Mouse (Mus musculus) neural tube, embryonic 12.5 days (tissue): Measurements from ENCODE around the gene Pnp2. TPM values are rescaled to one million over a fixed set of nuclear protein-coding genes. Genes with fewer than 3 reads are reported as not detected.
"Not testable (repeated sequence)": the region's sequence is repeated elsewhere in the genome, so short reads cannot be mapped to it uniquely, and the experiment has no call there.

Experiments
- ATAC-seq: fragments of 200-750 bp; cut with Nextera tagmentation; 2 replicates; pipeline ENCODE4 v1.8.0; 2017; ENCODE audit warnings: low read depth, mild to moderate bottlenecking, moderate TSS enrichment, moderate library complexity; ENCODE audit not compliant: low FRiP score
- H3K27ac ChIP-seq: fragments of 300-500 bp; sonication (generic); 2 replicates; pipeline ENCODE4 v1.5.1; 2016
- H3K27me3 ChIP-seq: fragments of 300-500 bp; sonication (generic); replicated peaks from 2 replicates; pipeline ENCODE4 v1.6.1; 2016; ENCODE audit warnings: mild to moderate bottlenecking
- H3K36me3 ChIP-seq: fragments of 300-500 bp; sonication (generic); 2 replicates; pipeline ENCODE4 v1.6.1; 2016; ENCODE audit warnings: mild to moderate bottlenecking
- H3K4me1 ChIP-seq: fragments of 300-500 bp; sonication (generic); 2 replicates; pipeline ENCODE4 v1.6.1; 2016
- H3K4me2 ChIP-seq: fragments of 300-500 bp; sonication (generic); replicated peaks from 2 replicates; pipeline ENCODE4 v1.6.1; 2016; ENCODE audit warnings: mild to moderate bottlenecking
- H3K4me3 ChIP-seq: fragments of 300-500 bp; sonication (generic); 2 replicates; pipeline ENCODE4 v1.5.1; 2016
- H3K9ac ChIP-seq: fragments of 300-500 bp; sonication (generic); 2 replicates; pipeline ENCODE4 v1.6.1; 2016; ENCODE audit warnings: mild to moderate bottlenecking
- H3K9me3 ChIP-seq: fragments of 300-500 bp; sonication (generic); 2 replicates; pipeline ENCODE4 v1.6.1; 2016; ENCODE audit warnings: mild to moderate bottlenecking
- WGBS: fragments of 180-500 bp; shearing (Covaris S2); methylation state at CpG from one replicate; pipeline ENCODE4 v1.1.7; 2016; 5-methylcytosine and 5-hydroxymethylcytosine counted together
- polyA plus RNA-seq: library from polyadenylated mRNA; unstranded; fragments of >200 nt; fragmentation: Nextera tagmentation; extraction: Ambion mirVana; gene quantifications from 2 replicates; pipeline ENCODE4 v1.2.1, GENCODE M21; 2016

Pnp2 gene
- polyA plus RNA-seq, 1 experiment from 2014 or later, result 0.29 TPM

- Histone ChIP-seq H3K4me2 (no peak overlapping the region), H3K27me3 (no peaks in the 10 kb centered on the region), H3K9ac (no peak overlapping the region), H3K4me3 (no peak overlapping the region), H3K27ac (no peak overlapping the region), H3K36me3 (no peaks in the 10 kb centered on the region), H3K9me3 (no peaks in the 10 kb centered on the region), H3K4me1 (peaks cover 6% of the 10 kb centered on the region; the same call in 1 of the 2 replicates)
- 79% methylated on average over 5 of the region's 5 CpGs for WGBS
- ATAC-seq, result no peak
Measured at GRCm38 (mm10) chr14:50968216-50968980, 12.6 kb downstream of the Pnp2 start.

- 4% methylated on average over 1 of the region's 1 CpGs for WGBS
- Histone ChIP-seq H3K9ac (no peak overlapping the region), H3K4me2 (no peak overlapping the region), H3K27me3 (no peaks in the 10 kb centered on the region), H3K9me3 (no peaks in the 10 kb centered on the region), H3K36me3 (no peaks in the 10 kb centered on the region), H3K4me1 (peaks cover 6% of the 10 kb centered on the region; the same call in 1 of the 2 replicates), H3K4me3 (no peak overlapping the region), H3K27ac (no peak overlapping the region)
- 0 out of 2 replicates have a peak, but pooled peaks have one; percentile 71 for ATAC-seq
Measured at GRCm38 (mm10) chr14:50969041-50969440, 13.2 kb downstream of the Pnp2 start.

- Histone ChIP-seq H3K27ac (no peak overlapping the region), H3K9me3 (no peaks in the 10 kb centered on the region), H3K4me3 (no peak overlapping the region), H3K4me1 (peaks cover 6% of the 10 kb centered on the region; the same call in 1 of the 2 replicates), H3K4me2 (peak overlapping the region; percentile 35), H3K9ac (no peak overlapping the region), H3K27me3 (no peaks in the 10 kb centered on the region), H3K36me3 (no peaks in the 10 kb centered on the region)
- ATAC-seq, result peak; percentile 41; the same call in 1 of the 2 replicates
- 17% methylated on average over 12 of the region's 12 CpGs for WGBS
Measured at GRCm38 (mm10) chr14:50969558-50970544, 14.1 kb downstream of the Pnp2 start.

GRCm38 (mm10) chr14:50970822-50971221 is 15.0 kb downstream of the Pnp2 start:
- WGBS, result 64% methylated on average over 1 of the region's 1 CpGs
- H3K27me3 ChIP-seq, result no peaks in the 10 kb centered on the region
- H3K4me1 ChIP-seq, result peaks cover 6% of the 10 kb centered on the region; the same call in 1 of the 2 replicates
- no peak for ATAC-seq
- H3K36me3 ChIP-seq, result no peaks in the 10 kb centered on the region
- no peak overlapping the region for H3K4me2 ChIP-seq
- H3K4me3 ChIP-seq, result no peak overlapping the region
- H3K9me3 ChIP-seq, result no peaks in the 10 kb centered on the region
- no peak overlapping the region for H3K27ac ChIP-seq
- H3K9ac ChIP-seq, result no peak overlapping the region

GRCm38 (mm10) chr14:50973054-50973453 is 17.3 kb downstream of the Pnp2 start:
- H3K27ac ChIP-seq, ATAC-seq, H3K9ac ChIP-seq, H3K9me3 ChIP-seq, H3K4me3 ChIP-seq, H3K27me3 ChIP-seq, H3K36me3 ChIP-seq, H3K4me2 ChIP-seq: not testable (repeated sequence)
- peaks cover 12% of the 10 kb centered on the region for H3K4me1 ChIP-seq
- 94% methylated on average over 5 of the region's 5 CpGs for WGBS

GRCm38 (mm10) chr14:50973700-50974099 is 17.9 kb downstream of the Pnp2 start:
- H3K27ac ChIP-seq, result no peak overlapping the region
- H3K4me1 ChIP-seq, result peaks cover 12% of the 10 kb centered on the region
- no peak overlapping the region for H3K4me3 ChIP-seq
- WGBS, result 42% methylated on average over 4 of the region's 4 CpGs
- no peaks in the 10 kb centered on the region for H3K27me3 ChIP-seq
- H3K9ac ChIP-seq, result no peak overlapping the region
- ATAC-seq, result no peak
- no peaks in the 10 kb centered on the region for H3K36me3 ChIP-seq
- H3K9me3 ChIP-seq, result no peaks in the 10 kb centered on the region
- no peak overlapping the region for H3K4me2 ChIP-seq

GRCm38 (mm10) chr14:50975001-50975400 is 19.2 kb downstream of the Pnp2 start:
- ATAC-seq, result no peak
- 59% methylated on average over 5 of the region's 5 CpGs for WGBS
- no peak overlapping the region for H3K27ac ChIP-seq

GRCm38 (mm10) chr14:50976674-50977073 is 20.9 kb downstream of the Pnp2 start:
- H3K9me3 ChIP-seq, result no peaks in the 10 kb centered on the region
- no peak overlapping the region for H3K27ac ChIP-seq
- H3K36me3 ChIP-seq, result no peaks in the 10 kb centered on the region
- H3K4me1 ChIP-seq, result peaks cover 6% of the 10 kb centered on the region; the same call in 1 of the 2 replicates
- 20% methylated on average over 9 of the region's 9 CpGs for WGBS
- H3K27me3 ChIP-seq, result no peaks in the 10 kb centered on the region
- no peak overlapping the region for H3K9ac ChIP-seq
- ATAC-seq, result no peak
- H3K4me2 ChIP-seq, result peak overlapping the region; percentile 28; the same call in 1 of the 2 replicates
- no peak overlapping the region for H3K4me3 ChIP-seq

More at GRCm38 (mm10) chr14:50975001-50975400, 19.2 kb downstream of the Pnp2 start:
- H3K36me3 ChIP-seq, result no peaks in the 10 kb centered on the region
- no peaks in the 10 kb centered on the region for H3K9me3 ChIP-seq
- no peak overlapping the region for H3K4me3 ChIP-seq
- no peaks in the 10 kb centered on the region for H3K27me3 ChIP-seq
- H3K4me2 ChIP-seq, result no peak overlapping the region
- H3K4me1 ChIP-seq, result peaks cover 6% of the 10 kb centered on the region; the same call in 1 of the 2 replicates
- no peak overlapping the region for H3K9ac ChIP-seq

GRCm38 (mm10) chr14:50978451-50978850 is 22.7 kb downstream of the Pnp2 start:
- not testable (repeated sequence) for H3K9me3 ChIP-seq, H3K4me1 ChIP-seq, H3K27ac ChIP-seq, H3K4me2 ChIP-seq, H3K4me3 ChIP-seq, H3K36me3 ChIP-seq, H3K27me3 ChIP-seq, ATAC-seq, H3K9ac ChIP-seq
- WGBS, result 92% methylated on average over 6 of the region's 6 CpGs

- H3K36me3 ChIP-seq, result no peaks in the 10 kb centered on the region
- H3K9ac ChIP-seq, result no peak overlapping the region
- H3K4me3 ChIP-seq, result no peak overlapping the region
- H3K27ac ChIP-seq, result no peak overlapping the region
- no peaks in the 10 kb centered on the region for H3K27me3 ChIP-seq
- peaks cover 6% of the 10 kb centered on the region; the same call in 1 of the 2 replicates for H3K4me1 ChIP-seq
- no peak overlapping the region for H3K4me2 ChIP-seq
- no peaks in the 10 kb centered on the region for H3K9me3 ChIP-seq
- no peak for ATAC-seq
Measured at GRCm38 (mm10) chr14:50979631-50980030, 23.8 kb downstream of the Pnp2 start.

- H3K4me2 ChIP-seq, result no peak overlapping the region
- H3K36me3 ChIP-seq, result no peaks in the 10 kb centered on the region
- 47% methylated on average over 2 of the region's 2 CpGs for WGBS
- H3K9ac ChIP-seq, result no peak overlapping the region
- no peak for ATAC-seq
- no peak overlapping the region for H3K27ac ChIP-seq
- H3K27me3 ChIP-seq, result no peaks in the 10 kb centered on the region
- H3K9me3 ChIP-seq, result no peaks in the 10 kb centered on the region
- peaks cover 6% of the 10 kb centered on the region; the same call in 1 of the 2 replicates for H3K4me1 ChIP-seq
- H3K4me3 ChIP-seq, result no peak overlapping the region
Measured at GRCm38 (mm10) chr14:50981207-50981606, 25.4 kb downstream of the Pnp2 start.

- H3K4me3 ChIP-seq, result no peak overlapping the region
- 90% methylated on average over 5 of the region's 5 CpGs for WGBS
- 0 out of 2 replicates have a peak, but pooled peaks cover under 1% of the 10 kb centered on the region for H3K4me1 ChIP-seq
- H3K9me3 ChIP-seq, result no peaks in the 10 kb centered on the region
- H3K27ac ChIP-seq, result no peak overlapping the region
- no peak overlapping the region for H3K9ac ChIP-seq
- H3K27me3 ChIP-seq, result no peaks in the 10 kb centered on the region
- no peak for ATAC-seq
- no peaks in the 10 kb centered on the region for H3K36me3 ChIP-seq
- no peak overlapping the region for H3K4me2 ChIP-seq
Measured at GRCm38 (mm10) chr14:50981837-50982236, 26.0 kb downstream of the Pnp2 start.
